Mouse (Mus musculus): ENCODE measurements at regions not wholly inside any gene's neighbourhood (a gene's known extent, or its start where the extent isn't known, plus 50 kb on each side); places are given as distances from the start of the nearest gene placed in this dataset.

- no peak for TF ChIP-seq CTCF (IDR thresholded peaks at IDR 0.05; ENCODE audit: borderline replicate concordance, extremely low read depth, insufficient read depth, insufficient read length)
- TF ChIP-seq POLR2A (IDR thresholded peaks at IDR 0.05; ENCODE audit: borderline replicate concordance, extremely low read depth, insufficient read depth, insufficient read length, poor library complexity, severe bottlenecking), result no peak
Observed at GRCm38 (mm10) chr6:36645415-36645814, 164.6 kb downstream of the Ptn start.

Measured in brain, embryonic 14.5 days (tissue).